Mouse (Mus musculus): ENCODE measurements around the gene Patl1.

DNA sequence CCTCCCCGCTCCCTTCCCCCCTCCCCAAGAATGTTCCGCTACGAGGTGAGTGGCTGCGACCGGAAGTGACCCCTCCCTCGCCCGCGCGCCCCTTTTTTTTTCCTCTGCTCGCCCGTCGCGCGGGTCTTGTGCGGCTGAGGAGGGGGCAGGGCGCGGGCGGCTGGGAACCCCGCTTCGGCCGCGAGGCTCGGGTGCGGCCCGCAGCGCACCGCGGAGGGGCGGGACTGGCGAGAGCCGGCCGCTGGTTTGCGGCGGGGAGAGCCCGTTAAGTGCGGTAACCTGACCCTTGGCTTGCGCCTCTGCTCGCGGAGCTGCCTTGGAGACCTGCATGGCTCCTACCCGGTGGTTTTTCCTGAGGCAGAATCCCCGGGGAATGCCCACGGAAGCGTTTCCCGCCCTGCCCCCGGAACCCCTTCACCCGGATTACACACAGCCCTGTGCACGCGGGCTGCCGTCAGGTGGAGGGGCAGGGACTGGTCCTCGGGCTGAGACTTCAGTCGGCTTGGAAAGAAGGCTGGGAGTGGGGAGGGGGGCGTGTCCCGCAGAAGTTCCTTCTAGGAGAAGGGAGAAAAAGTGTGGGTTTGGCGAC is 428 bp downstream of the Patl1 start:
- TF ChIP-seq CTCF (IDR thresholded peaks at IDR 0.05; ENCODE audit: low read depth, low read length), result no peak
- no peak for TF ChIP-seq POLR2A (IDR thresholded peaks at IDR 0.05; ENCODE audit: extremely low read depth, insufficient read depth, low read length)
